Mouse (Mus musculus) forebrain, embryonic 10.5 days (tissue): ENCODE measurements around the gene Gins2. TPM values are rescaled to one million over a fixed set of nuclear protein-coding genes. Genes with fewer than 3 reads are reported as not detected.

Experiments
- DNase-seq: peaks from one replicate; pipeline ENCODE4 v3.0.0-alpha.2; 2017; ENCODE audit warnings: low spot score; ENCODE audit errors: extremely low spot score
- H3K27ac ChIP-seq: fragments of 300-500 bp; sonication (generic); 2 replicates; pipeline ENCODE4 v1.5.1; 2016; ENCODE audit warnings: mild to moderate bottlenecking
- H3K27me3 ChIP-seq: fragments of 300-500 bp; sonication (generic); 2 replicates; pipeline ENCODE4 v1.6.1; 2016; ENCODE audit warnings: mild to moderate bottlenecking; ENCODE audit not compliant: poor library complexity, severe bottlenecking
- H3K36me3 ChIP-seq: fragments of 300-500 bp; sonication (generic); replicated peaks from 2 replicates; pipeline ENCODE4 v1.6.1; 2016; ENCODE audit warnings: mild to moderate bottlenecking, moderate library complexity
- H3K4me1 ChIP-seq: fragments of 300-500 bp; sonication (generic); 2 replicates; pipeline ENCODE4 v1.6.1; 2016
- H3K4me3 ChIP-seq: fragments of 300-500 bp; sonication (generic); 2 replicates; pipeline ENCODE4 v1.5.1; 2016; ENCODE audit warnings: mild to moderate bottlenecking, moderate library complexity
- H3K9me3 ChIP-seq: fragments of 300-500 bp; sonication (generic); 2 replicates; pipeline ENCODE4 v1.6.1; 2016; ENCODE audit warnings: mild to moderate bottlenecking, moderate library complexity
- WGBS: fragments of 180-500 bp; shearing (Covaris S2); methylation state at CpG from one replicate; pipeline ENCODE4 v1.1.7; 2016; 5-methylcytosine and 5-hydroxymethylcytosine counted together
- polyA plus RNA-seq: library from polyadenylated mRNA; unstranded; fragments of >200 nt; fragmentation: Nextera tagmentation; extraction: Ambion mirVana; gene quantifications from 2 replicates; pipeline ENCODE4 v1.2.1, GENCODE M21; 2016

The Gins2 gene
- polyA plus RNA-seq, 1 experiment from 2014 or later: 154 TPM

DNA sequence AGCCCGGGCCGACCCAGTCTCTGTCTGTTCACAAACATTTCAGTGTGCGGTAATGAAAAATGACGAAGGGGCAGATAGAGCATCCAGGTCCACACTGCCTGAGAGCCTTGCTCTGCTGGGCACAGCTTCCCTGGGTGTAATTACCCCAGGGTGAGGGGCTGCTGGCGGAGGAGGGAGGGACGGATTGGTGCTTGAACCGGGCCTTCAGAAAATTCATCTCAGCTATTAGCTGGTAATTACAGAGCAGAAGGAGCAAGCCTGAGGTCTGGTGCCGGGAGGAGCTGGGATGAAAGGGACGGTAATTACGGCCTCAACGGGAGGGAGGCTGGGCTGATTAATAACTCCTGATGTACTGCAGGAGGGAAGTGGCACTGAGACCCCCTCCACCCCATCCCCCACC is 39.2 kb downstream of the Gins2 start:
- WGBS: 9% methylated on average over 11 of the region's 11 CpGs
- H3K4me1 ChIP-seq: peaks cover 100% of the 10 kb centered on the region
- no peaks in the 10 kb centered on the region for H3K9me3 ChIP-seq
- H3K36me3 ChIP-seq: peaks cover 19% of the 10 kb centered on the region
- peak; percentile 53 for DNase-seq
- peak overlapping the region; percentile 44 for H3K4me3 ChIP-seq
- peaks cover 59% of the 10 kb centered on the region for H3K27me3 ChIP-seq
- peak overlapping the region; percentile 86 for H3K27ac ChIP-seq

GRCm38 (mm10) chr8:120549321-120549921 is 39.7 kb downstream of the Gins2 start:
- WGBS: 7% methylated on average over 25 of the region's 25 CpGs
- Histone ChIP-seq H3K9me3 (no peaks in the 10 kb centered on the region), H3K36me3 (peaks cover 14% of the 10 kb centered on the region), H3K4me3 (peak overlapping the region; percentile 44), H3K27me3 (peaks cover 54% of the 10 kb centered on the region), H3K27ac (peak overlapping the region; percentile 86), H3K4me1 (peaks cover 100% of the 10 kb centered on the region)
- DNase-seq: peak; percentile 61

DNA sequence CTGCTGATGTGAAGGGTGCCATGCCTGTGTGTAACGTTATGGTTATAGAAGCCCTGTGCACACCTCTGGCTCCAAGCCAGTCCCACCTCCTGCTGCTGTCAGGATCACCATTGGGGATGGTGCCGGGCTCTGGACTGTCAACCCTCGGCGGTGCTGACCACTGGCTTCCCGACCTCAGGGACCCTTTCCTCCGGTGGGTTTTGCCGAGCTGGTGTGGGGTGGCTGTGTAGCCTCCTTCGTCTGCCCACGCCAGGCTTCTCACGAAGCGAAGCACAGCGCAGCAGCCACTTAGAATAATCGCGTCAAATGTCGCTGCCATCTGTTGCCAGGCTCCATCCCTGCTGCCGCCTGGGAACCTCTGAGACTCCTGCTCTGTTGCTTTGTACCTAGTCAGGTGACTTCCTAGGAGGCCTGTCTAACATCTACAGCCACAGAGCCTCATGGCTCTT is 40.8 kb downstream of the Gins2 start:
- H3K4me3 ChIP-seq: no peak overlapping the region; the same call in 1 of the 2 replicates
- H3K36me3 ChIP-seq: peaks cover 4% of the 10 kb centered on the region; the same call in 1 of the 2 replicates
- DNase-seq: no peak
- 65% methylated on average over 16 of the region's 16 CpGs for WGBS
- peaks cover 99% of the 10 kb centered on the region for H3K4me1 ChIP-seq
- H3K9me3 ChIP-seq: no peaks in the 10 kb centered on the region
- H3K27me3 ChIP-seq: peaks cover 50% of the 10 kb centered on the region
- peak overlapping the region; percentile 86 for H3K27ac ChIP-seq

- no peaks in the 10 kb centered on the region for H3K9me3 ChIP-seq
- H3K36me3 ChIP-seq: no peaks in the 10 kb centered on the region; the same call in 1 of the 2 replicates
- H3K27me3 ChIP-seq: peaks cover 49% of the 10 kb centered on the region
- no peak for DNase-seq
- 72% methylated on average over 9 of the region's 9 CpGs for whole genome bisulfite sequencing
- peaks cover 99% of the 10 kb centered on the region for H3K4me1 ChIP-seq
- no peak overlapping the region for H3K4me3 ChIP-seq
- H3K27ac ChIP-seq: peak overlapping the region; percentile 86; the same call in 1 of the 2 replicates
These were observed 41.5 kb downstream of the Gins2 start for GRCm38 (mm10) chr8:120547562-120547961.

GRCm38 (mm10) chr8:120544155-120544554 is 44.9 kb downstream of the Gins2 start:
- Histone ChIP-seq H3K9me3 (no peaks in the 10 kb centered on the region), H3K27me3 (peaks cover 45% of the 10 kb centered on the region), H3K4me3 (no peak overlapping the region), H3K36me3 (no peaks in the 10 kb centered on the region; the same call in 1 of the 2 replicates), H3K4me1 (peaks cover 97% of the 10 kb centered on the region), H3K27ac (no peak overlapping the region)
- WGBS: 93% methylated on average over 5 of the region's 5 CpGs
- no peak for DNase-seq

GRCm38 (mm10) chr8:120543416-120544055 is 45.6 kb downstream of the Gins2 start:
- peaks cover 97% of the 10 kb centered on the region for H3K4me1 ChIP-seq
- no peaks in the 10 kb centered on the region; the same call in 1 of the 2 replicates for H3K36me3 ChIP-seq
- H3K27me3 ChIP-seq: peaks cover 43% of the 10 kb centered on the region
- H3K4me3 ChIP-seq: 0 out of 2 replicates have a peak overlapping the region, but pooled peaks have one; percentile 3
- no peak for DNase-seq
- H3K9me3 ChIP-seq: no peaks in the 10 kb centered on the region
- H3K27ac ChIP-seq: peak overlapping the region; percentile 67
- 76% methylated on average over 8 of the region's 8 CpGs for WGBS

- 19% methylated on average over 13 of the region's 13 CpGs for WGBS
- Histone ChIP-seq H3K4me1 (peaks cover 97% of the 10 kb centered on the region), H3K4me3 (0 out of 2 replicates have a peak overlapping the region, but pooled peaks have one; percentile 3), H3K27ac (peak overlapping the region; percentile 67), H3K9me3 (no peaks in the 10 kb centered on the region), H3K27me3 (peaks cover 42% of the 10 kb centered on the region), H3K36me3 (no peaks in the 10 kb centered on the region; the same call in 1 of the 2 replicates)
- no peak for DNase-seq
These were observed 46.1 kb downstream of the Gins2 start for GRCm38 (mm10) chr8:120542995-120543394.

DNA sequence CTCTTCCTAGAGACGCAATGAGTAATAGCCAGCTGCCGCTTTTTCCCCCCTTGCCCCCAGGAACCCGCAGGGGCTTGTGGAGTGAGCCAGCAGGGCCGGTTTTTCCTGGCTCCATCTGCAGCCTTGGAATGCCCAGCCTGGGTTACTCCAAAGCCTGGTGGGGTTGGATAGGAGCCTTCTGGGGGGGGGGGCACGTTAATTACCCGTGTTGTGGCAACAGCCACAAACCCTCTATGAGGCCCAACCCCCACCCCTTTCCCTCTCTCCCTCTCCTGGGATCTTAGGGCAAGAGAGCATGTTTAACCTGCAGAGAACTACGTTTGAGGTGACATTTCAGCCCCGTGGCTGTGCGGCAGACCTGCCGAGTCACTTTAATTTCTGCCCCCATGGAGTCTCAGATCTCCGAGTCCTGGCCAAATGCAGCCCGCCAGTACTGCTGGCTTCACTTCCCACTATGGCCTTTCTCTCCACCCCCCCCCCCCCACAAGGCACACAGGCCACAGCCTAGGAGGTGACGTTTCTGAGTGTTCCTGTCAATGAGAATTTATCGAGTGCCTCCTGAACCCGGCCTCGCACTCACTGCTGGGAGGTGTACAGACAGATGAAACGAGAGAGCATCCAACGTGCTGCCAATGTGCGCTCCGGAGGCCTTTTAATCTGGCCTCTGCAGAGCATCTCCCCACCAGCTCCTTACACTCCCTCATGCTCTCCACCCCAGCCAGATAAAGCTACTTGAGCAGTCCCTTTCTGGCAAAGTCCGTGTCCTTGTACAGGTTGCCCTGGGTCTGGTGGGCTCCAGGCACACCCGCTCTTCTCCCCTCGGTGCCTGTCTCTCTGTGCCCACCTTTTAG is 49.1 kb downstream of the Gins2 start:
- DNase-seq: no peak
- peaks cover 57% of the 10 kb centered on the region for H3K27me3 ChIP-seq

GRCm38 (mm10) chr8:120539381-120539774 is 49.7 kb downstream of the Gins2 start:
- no peak for DNase-seq
- no peaks in the 10 kb centered on the region for H3K9me3 ChIP-seq
- H3K27ac ChIP-seq: peak overlapping the region; percentile 96
- peaks cover 98% of the 10 kb centered on the region for H3K4me1 ChIP-seq
- peaks cover 63% of the 10 kb centered on the region for H3K27me3 ChIP-seq
- WGBS: 22% methylated on average over 6 of the region's 6 CpGs
- no peaks in the 10 kb centered on the region for H3K36me3 ChIP-seq
- peak overlapping the region; percentile 82 for H3K4me3 ChIP-seq

More for the DNA sequence above, 49.1 kb downstream of the Gins2 start:
- Histone ChIP-seq H3K9me3 (no peaks in the 10 kb centered on the region), H3K4me3 (peak overlapping the region; percentile 82), H3K27ac (peak overlapping the region; percentile 96), H3K36me3 (no peaks in the 10 kb centered on the region; the same call in 1 of the 2 replicates), H3K4me1 (peaks cover 97% of the 10 kb centered on the region)
- 22% methylated on average over 23 of the region's 23 CpGs for WGBS

DNA sequence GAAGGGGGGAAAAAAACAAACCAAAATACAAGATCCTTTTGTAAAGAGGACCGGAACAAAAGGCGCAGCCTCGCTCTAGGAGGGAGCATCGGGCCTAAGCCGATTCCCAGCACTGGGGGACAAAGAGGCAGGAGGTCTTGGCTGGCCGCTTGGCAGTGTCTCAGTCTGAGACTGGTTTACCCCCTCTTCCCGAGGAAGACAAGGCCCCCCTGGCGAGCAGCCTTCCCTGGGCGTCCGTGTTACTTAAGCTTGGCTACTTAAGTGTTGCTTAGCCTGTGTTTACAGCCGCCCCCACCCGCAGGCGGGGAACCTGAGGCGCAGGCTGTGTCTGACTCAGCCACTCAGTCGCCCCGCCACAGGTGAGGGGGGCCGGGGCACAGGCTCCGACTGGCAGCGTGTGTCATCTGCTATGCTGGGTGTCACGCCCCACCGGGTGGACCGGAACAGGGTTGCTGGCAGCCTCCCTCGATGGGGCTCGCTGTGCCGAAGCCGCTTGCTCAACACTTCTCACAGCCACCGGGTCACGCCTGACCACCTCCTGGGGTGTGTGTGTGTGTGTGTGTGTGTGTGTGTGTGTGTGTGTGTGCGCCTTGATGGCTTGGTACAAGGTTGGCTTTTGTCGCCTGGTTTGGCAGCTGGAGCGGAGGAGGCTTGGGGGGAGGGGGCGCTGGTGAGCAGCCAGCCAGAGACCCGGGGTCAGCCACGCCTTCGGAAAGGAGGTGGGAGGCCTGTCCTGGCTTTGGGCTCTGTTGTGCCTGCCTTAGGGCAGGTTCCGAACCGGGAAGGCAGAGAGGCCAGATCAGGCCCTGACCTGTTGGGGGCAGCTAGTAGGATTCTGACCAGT is 50.5 kb downstream of the Gins2 start:
- Histone ChIP-seq H3K27me3 (peaks cover 71% of the 10 kb centered on the region), H3K4me1 (peaks cover 98% of the 10 kb centered on the region), H3K27ac (peak overlapping the region; percentile 96), H3K9me3 (no peaks in the 10 kb centered on the region), H3K36me3 (no peaks in the 10 kb centered on the region), H3K4me3 (peak overlapping the region; percentile 82)
- WGBS: under 1% methylated on average over 37 of the region's 37 CpGs
- peak; percentile 81 for DNase-seq

DNA sequence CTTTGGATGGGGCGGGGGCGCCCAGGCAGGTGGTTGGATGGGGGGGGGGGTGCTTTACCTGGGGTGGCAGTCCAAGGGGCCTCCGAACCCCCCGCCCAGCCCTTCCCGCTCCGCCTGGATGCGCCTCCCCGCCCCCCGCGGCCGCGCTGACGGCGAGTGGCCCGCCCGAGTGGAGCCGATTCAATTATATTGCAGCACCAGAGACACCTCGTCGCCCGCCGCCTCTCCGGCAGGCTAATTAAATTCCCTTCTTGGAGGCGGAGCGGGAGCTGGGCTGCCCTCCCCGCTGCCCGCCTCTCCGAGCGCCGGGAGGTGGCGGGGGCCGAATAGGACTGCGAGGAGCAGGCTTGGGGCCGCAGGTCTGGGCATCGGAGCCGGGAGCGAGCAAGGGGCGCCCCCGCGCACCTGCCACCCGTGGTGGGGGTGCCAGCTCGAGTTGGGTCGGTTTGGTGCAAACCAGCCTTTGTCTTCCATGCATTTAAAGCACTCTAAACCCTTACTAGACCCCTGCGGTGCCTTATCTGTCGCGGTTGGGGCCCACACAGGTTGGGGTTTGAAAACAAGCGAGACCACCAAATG is 51.2 kb downstream of the Gins2 start:
- DNase-seq: peak; percentile 80
- Histone ChIP-seq H3K36me3 (no peaks in the 10 kb centered on the region), H3K27me3 (peaks cover 78% of the 10 kb centered on the region), H3K4me1 (peaks cover 98% of the 10 kb centered on the region), H3K27ac (peak overlapping the region; percentile 96), H3K9me3 (no peaks in the 10 kb centered on the region), H3K4me3 (peak overlapping the region; percentile 82)
- WGBS: under 1% methylated on average over 44 of the region's 46 CpGs
